Comparison of ENCODE assay signal across 50 mouse cellular contexts in genomic region chr12:104331701-104332100, GRCm38 (mm10). TPM values are rescaled to one million over a fixed set of nuclear protein-coding genes. Genes with fewer than 3 reads are reported as not detected.
"Had no signal": no experiment of that assay in that cellular context is flagged by ENCODE, and none has a peak within 500 bp of the region (broad histone marks: within the 10 kb centered on the region; RNA-seq: fewer than 3 reads in every experiment).

No protein-coding gene starts in this region.

- ATAC-seq: hindbrain, embryonic 16.5 days; hindbrain, postnatal 0 days; inflammation-experienced regulatory T-cells, adult 6 months; intestine, embryonic 15.5 days; intestine, embryonic 16.5 days; intestine, postnatal 0 days had no signal

- H3K27me3 ChIP-seq: heart, embryonic 12.5 days; heart, embryonic 13.5 days; heart, embryonic 15.5 days; hindbrain, embryonic 12.5 days; hindbrain, embryonic 13.5 days; hindbrain, embryonic 15.5 days; intestine, embryonic 15.5 days; kidney, embryonic 15.5 days had no signal

- H3K36me3 ChIP-seq: heart, embryonic 12.5 days; heart, embryonic 13.5 days; heart, embryonic 15.5 days; hindbrain, embryonic 10.5 days; hindbrain, embryonic 12.5 days; hindbrain, embryonic 13.5 days; hindbrain, embryonic 15.5 days; intestine, embryonic 15.5 days; kidney, embryonic 15.5 days had no signal

- H3K4me1 ChIP-seq: heart, embryonic 12.5 days; heart, embryonic 13.5 days; heart, embryonic 15.5 days; hindbrain, embryonic 10.5 days; hindbrain, embryonic 12.5 days; hindbrain, embryonic 13.5 days; hindbrain, embryonic 15.5 days; intestine, embryonic 15.5 days; kidney, embryonic 15.5 days had no signal

- DNase-seq: heart, postnatal 10 days; heart, postnatal 14 days; heart, postnatal 4 days; kidney, adult 11 months; kidney, adult 18-20 months; kidney, adult 2 months; kidney, adult 8-10 months; kidney, adult 9 months; kidney, postnatal 10 days; kidney, postnatal 14 days; kidney, postnatal 25 days; kidney, postnatal 36 days; kidney, postnatal 4 days; layer of hippocampus, adult 9-11 months; layer of hippocampus, postnatal 36 days had no signal

- H3K27ac ChIP-seq: heart, embryonic 13.5 days; heart, embryonic 15.5 days; hindbrain, embryonic 10.5 days; hindbrain, embryonic 12.5 days; hindbrain, embryonic 13.5 days; hindbrain, embryonic 14.5 days; hindbrain, embryonic 15.5 days; hindbrain, postnatal 0 days; intestine, embryonic 15.5 days; kidney, embryonic 15.5 days; kidney, postnatal 0 days; layer of hippocampus, adult 2 months; left cerebral cortex, adult 2 months had no signal

- H3K4me3 ChIP-seq: heart, embryonic 12.5 days; heart, embryonic 13.5 days; heart, embryonic 15.5 days; hindbrain, embryonic 10.5 days; hindbrain, embryonic 12.5 days; hindbrain, embryonic 13.5 days; hindbrain, embryonic 15.5 days; intestine, embryonic 15.5 days; kidney, embryonic 15.5 days; layer of hippocampus, adult 2 months; left cerebral cortex, adult 2 months had no signal

- H3K9me3 ChIP-seq: heart, embryonic 12.5 days; heart, embryonic 15.5 days; hindbrain, embryonic 10.5 days; hindbrain, embryonic 12.5 days; hindbrain, embryonic 13.5 days; hindbrain, embryonic 15.5 days; intestine, embryonic 15.5 days; kidney, embryonic 15.5 days had no signal

RNA-seq across cellular contexts. Expression of gene Serpina3k, which starts 6.6 kb away (rescaled TPM):
- total RNA-seq: heart, postnatal 10 days; heart, postnatal 14 days; heart, postnatal 25 days; hematopoietic stem cell, adult 5-6 weeks; hindbrain, postnatal 0 days; layer of hippocampus, adult 18-20 months; layer of hippocampus, adult 2 months; layer of hippocampus, adult 8-10 months; layer of hippocampus, postnatal 10 days; layer of hippocampus, postnatal 14 days; layer of hippocampus, postnatal 25 days; layer of hippocampus, postnatal 36 days; left cerebral cortex, adult 18-20 months; left cerebral cortex, adult 2 months; left cerebral cortex, adult 8-10 months had no signal
- polyA plus RNA-seq: heart, embryonic 12.5 days; heart, embryonic 13.5 days; heart, embryonic 14.5 days; heart, embryonic 15.5 days; heart, embryonic 16.5 days; hindbrain, embryonic 10.5 days; hindbrain, embryonic 11.5 days; hindbrain, embryonic 12.5 days; hindbrain, embryonic 13.5 days; hindbrain, embryonic 14.5 days; hindbrain, embryonic 15.5 days; hindbrain, embryonic 16.5 days; hindbrain, postnatal 0 days; inflammation-experienced regulatory T-cells, adult 6 months; intestine, embryonic 14.5 days; intestine, embryonic 15.5 days; intestine, embryonic 16.5 days; intestine, postnatal 0 days; kidney, adult 2 months; kidney, embryonic 14.5 days; kidney, embryonic 15.5 days; kidney, embryonic 16.5 days; kidney, postnatal 0 days; large intestine, adult 2 months had no signal

RNA-seq across cellular contexts. Expression of gene Serpina3m, which starts 6.6 kb away (rescaled TPM):
- total RNA-seq: heart, postnatal 10 days; heart, postnatal 14 days; heart, postnatal 25 days; heart, postnatal 4 days; hematopoietic stem cell, adult 5-6 weeks; hindbrain, postnatal 0 days; layer of hippocampus, postnatal 10 days; left cerebral cortex, adult 2 months had no signal
- polyA plus RNA-seq: heart, embryonic 12.5 days; heart, embryonic 13.5 days; heart, embryonic 14.5 days; heart, embryonic 15.5 days; heart, embryonic 16.5 days; heart, postnatal 0 days; hindbrain, embryonic 10.5 days; hindbrain, embryonic 11.5 days; hindbrain, embryonic 12.5 days; hindbrain, embryonic 13.5 days; hindbrain, embryonic 14.5 days; hindbrain, embryonic 15.5 days; hindbrain, embryonic 16.5 days; hindbrain, postnatal 0 days; inflammation-experienced regulatory T-cells, adult 6 months; intestine, embryonic 14.5 days; intestine, embryonic 15.5 days; intestine, embryonic 16.5 days; intestine, postnatal 0 days; kidney, adult 2 months; kidney, embryonic 14.5 days; kidney, embryonic 15.5 days; kidney, embryonic 16.5 days; kidney, postnatal 0 days had no signal

RNA-seq across cellular contexts. Expression of gene Serpina3j, which starts 17.3 kb away (rescaled TPM):
- total RNA-seq: heart, postnatal 10 days; heart, postnatal 14 days; heart, postnatal 25 days; heart, postnatal 4 days; hematopoietic stem cell, adult 5-6 weeks; hindbrain, postnatal 0 days; layer of hippocampus, adult 18-20 months; layer of hippocampus, adult 2 months; layer of hippocampus, adult 8-10 months; layer of hippocampus, postnatal 10 days; layer of hippocampus, postnatal 14 days; layer of hippocampus, postnatal 25 days; layer of hippocampus, postnatal 36 days; left cerebral cortex, adult 18-20 months; left cerebral cortex, adult 2 months; left cerebral cortex, adult 8-10 months had no signal
- polyA plus RNA-seq: heart, embryonic 12.5 days; heart, embryonic 13.5 days; heart, embryonic 14.5 days; heart, embryonic 15.5 days; heart, postnatal 0 days; hindbrain, embryonic 10.5 days; hindbrain, embryonic 11.5 days; hindbrain, embryonic 12.5 days; hindbrain, embryonic 13.5 days; hindbrain, embryonic 14.5 days; hindbrain, embryonic 15.5 days; hindbrain, embryonic 16.5 days; hindbrain, postnatal 0 days; inflammation-experienced regulatory T-cells, adult 6 months; intestine, embryonic 14.5 days; intestine, embryonic 15.5 days; intestine, embryonic 16.5 days; intestine, postnatal 0 days; kidney, adult 2 months; kidney, embryonic 14.5 days; kidney, embryonic 15.5 days; kidney, embryonic 16.5 days; kidney, postnatal 0 days; large intestine, adult 2 months had no signal
